Mouse (Mus musculus) intestine, postnatal 0 days (tissue): ENCODE measurements at regions not wholly inside any gene's neighbourhood (a gene's known extent, or its start where the extent isn't known, plus 50 kb on each side); places are given as distances from the start of the nearest gene placed in this dataset.

Experiments
- ATAC-seq: fragments of 200-750 bp; cut with Nextera tagmentation; 2 replicates; pipeline ENCODE4 v1.8.0; 2017; ENCODE audit warnings: mild to moderate bottlenecking, moderate TSS enrichment, moderate library complexity
- H3K27ac ChIP-seq: fragments of 300-500 bp; sonication (generic); 2 replicates; pipeline ENCODE4 v1.5.1; 2014; ENCODE audit warnings: mild to moderate bottlenecking, low read depth, low read length, moderate library complexity
- H3K27me3 ChIP-seq: fragments of 300-500 bp; sonication (generic); replicated peaks from 2 replicates; pipeline ENCODE4 v1.6.1; 2014; ENCODE audit warnings: low read length, mixed read lengths; ENCODE audit not compliant: control insufficient read depth, insufficient read depth
- H3K36me3 ChIP-seq: fragments of 300-500 bp; sonication (generic); 2 replicates; pipeline ENCODE4 v1.6.1; 2014; ENCODE audit warnings: mild to moderate bottlenecking, moderate library complexity; ENCODE audit not compliant: control insufficient read depth, insufficient read depth
- H3K4me1 ChIP-seq: fragments of 300-500 bp; sonication (generic); replicated peaks from 2 replicates; pipeline ENCODE4 v1.6.1; 2014; ENCODE audit warnings: antibody characterized with exemption, low read length, mixed read lengths; ENCODE audit not compliant: control insufficient read depth, insufficient read depth
- H3K4me2 ChIP-seq: fragments of 300-500 bp; sonication (generic); replicated peaks from 2 replicates; pipeline ENCODE4 v1.6.1; 2014; ENCODE audit warnings: low read depth, mild to moderate bottlenecking, moderate library complexity
- H3K4me3 ChIP-seq: fragments of 300-500 bp; sonication (generic); 2 replicates; pipeline ENCODE4 v1.5.1; 2014; ENCODE audit warnings: low read depth, low read length
- H3K9ac ChIP-seq: fragments of 300-500 bp; sonication (generic); 2 replicates; pipeline ENCODE4 v1.6.1; 2014; ENCODE audit warnings: mild to moderate bottlenecking, low read depth, low read length
- H3K9me3 ChIP-seq: fragments of 300-500 bp; sonication (generic); 2 replicates; pipeline ENCODE4 v1.6.1; 2016; ENCODE audit warnings: mixed run types; ENCODE audit not compliant: control insufficient read depth
- CTCF ChIP-seq: sonication (generic); IDR thresholded peaks from 2 replicates; pipeline ENCODE4 v1.5.1; 2016; ENCODE audit warnings: low read depth, mild to moderate bottlenecking, control low read depth, antibody characterized with exemption, moderate library complexity
- WGBS: fragments of 180-500 bp; shearing (Covaris S2); extraction: QIAGEN DNeasy Blood & Tissue Kit; methylation state at CpG from one replicate; pipeline ENCODE4 v1.1.7; 2014; 5-methylcytosine and 5-hydroxymethylcytosine counted together

GRCm38 (mm10) chr1:44957125-44957524 lies 354.2 kb upstream of the Col3a1 start:
- WGBS = 64% methylated on average over 4 of the region's 4 CpGs
- TF ChIP-seq CTCF = no peak
- Histone ChIP-seq H3K4me2 (no peak overlapping the region), H3K9me3 (no peaks in the 10 kb centered on the region), H3K4me1 (no peaks in the 10 kb centered on the region), H3K27me3 (no peaks in the 10 kb centered on the region), H3K27ac (no peak overlapping the region), H3K4me3 (no peak overlapping the region), H3K9ac (no peak overlapping the region), H3K36me3 (no peaks in the 10 kb centered on the region)
- ATAC-seq = no peak

- H3K27me3 ChIP-seq = no peaks in the 10 kb centered on the region
- 41% methylated on average over 3 of the region's 3 CpGs for WGBS
- no peak overlapping the region for H3K27ac ChIP-seq
- no peak overlapping the region for H3K4me2 ChIP-seq
- no peaks in the 10 kb centered on the region for H3K4me1 ChIP-seq
- ATAC-seq = no peak
- H3K9me3 ChIP-seq = no peaks in the 10 kb centered on the region
- no peak for TF ChIP-seq CTCF
- H3K4me3 ChIP-seq = no peak overlapping the region
- H3K36me3 ChIP-seq = no peaks in the 10 kb centered on the region
- H3K9ac ChIP-seq = no peak overlapping the region
Observed at GRCm38 (mm10) chr1:44987171-44987570, 324.2 kb upstream of the Col3a1 start.

GRCm38 (mm10) chr1:45020516-45020915 lies 290.8 kb upstream of the Col3a1 start:
- Histone ChIP-seq H3K9me3 (no peaks in the 10 kb centered on the region), H3K36me3 (no peaks in the 10 kb centered on the region), H3K9ac (no peak overlapping the region), H3K27ac (peak overlapping the region; percentile 10; the same call in 1 of the 2 replicates), H3K4me2 (no peak overlapping the region), H3K4me1 (no peaks in the 10 kb centered on the region; the same call in 1 of the 2 replicates), H3K27me3 (no peaks in the 10 kb centered on the region), H3K4me3 (no peak overlapping the region)
- ATAC-seq = no peak
- no peak for TF ChIP-seq CTCF

GRCm38 (mm10) chr1:45021234-45021633 lies 290.1 kb upstream of the Col3a1 start:
- Histone ChIP-seq H3K36me3 (no peaks in the 10 kb centered on the region), H3K27me3 (no peaks in the 10 kb centered on the region), H3K4me1 (no peaks in the 10 kb centered on the region; the same call in 1 of the 2 replicates), H3K9ac (no peak overlapping the region), H3K4me3 (no peak overlapping the region), H3K9me3 (no peaks in the 10 kb centered on the region), H3K4me2 (no peak overlapping the region), H3K27ac (no peak overlapping the region)
- no peak for TF ChIP-seq CTCF
- ATAC-seq = no peak
- 48% methylated on average over 2 of the region's 2 CpGs for WGBS

- H3K27ac ChIP-seq = no peak overlapping the region
- WGBS = 73% methylated on average over 1 of the region's 1 CpGs
- ATAC-seq = no peak
Observed at GRCm38 (mm10) chr1:45022146-45022841, 289.0 kb upstream of the Col3a1 start.

GRCm38 (mm10) chr1:45023336-45023735 lies 288.0 kb upstream of the Col3a1 start:
- no peak for ATAC-seq
- no peaks in the 10 kb centered on the region; the same call in 1 of the 2 replicates for H3K4me1 ChIP-seq
- H3K4me2 ChIP-seq = no peak overlapping the region
- no peak overlapping the region for H3K27ac ChIP-seq
- TF ChIP-seq CTCF = no peak
- no peaks in the 10 kb centered on the region for H3K36me3 ChIP-seq
- 54% methylated on average over 3 of the region's 3 CpGs for WGBS
- no peaks in the 10 kb centered on the region for H3K9me3 ChIP-seq
- no peak overlapping the region for H3K9ac ChIP-seq
- H3K4me3 ChIP-seq = no peak overlapping the region
- H3K27me3 ChIP-seq = no peaks in the 10 kb centered on the region

More at GRCm38 (mm10) chr1:45022146-45022841, 289.0 kb upstream of the Col3a1 start:
- no peak overlapping the region for H3K4me3 ChIP-seq
- no peaks in the 10 kb centered on the region for H3K9me3 ChIP-seq
- no peak overlapping the region for H3K4me2 ChIP-seq
- H3K9ac ChIP-seq = no peak overlapping the region
- no peaks in the 10 kb centered on the region; the same call in 1 of the 2 replicates for H3K4me1 ChIP-seq
- TF ChIP-seq CTCF = no peak
- no peaks in the 10 kb centered on the region for H3K27me3 ChIP-seq
- H3K36me3 ChIP-seq = no peaks in the 10 kb centered on the region
